Comparison of ENCODE assay signal across 14 mouse cellular contexts in the genomic region with DNA sequence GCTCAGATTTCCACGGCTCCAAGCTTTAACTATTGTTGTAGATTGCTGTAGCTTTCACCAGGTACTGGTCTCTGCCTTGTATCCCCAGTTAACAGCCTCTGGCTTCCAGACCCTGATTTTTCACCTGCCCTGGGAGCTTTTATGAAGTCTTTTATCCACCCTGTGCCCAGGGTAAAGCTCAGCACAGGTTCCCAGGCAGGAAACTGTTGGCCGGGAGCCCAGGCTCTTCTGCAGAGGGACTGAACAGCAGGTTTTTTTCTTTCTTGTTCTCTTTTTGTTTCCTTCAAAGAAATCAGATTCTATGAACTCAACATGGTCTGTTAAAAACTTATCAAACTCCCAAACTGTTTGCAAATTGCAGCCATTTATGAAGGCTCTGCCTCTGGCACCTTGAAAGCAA. TPM values are rescaled to one million over a fixed set of nuclear protein-coding genes. Genes with fewer than 3 reads are reported as not detected.
DNase-seq lines count a peak whose midpoint lies in the region; ATAC-seq and TF ChIP-seq lines count a peak whose summit lies in the region.
"Had no signal": no experiment of that assay in that cellular context is flagged by ENCODE, and none has a peak within 500 bp of the region (broad histone marks: within the 10 kb centered on the region; RNA-seq: fewer than 3 reads in every experiment).

No protein-coding gene starts in this region.

- no peak for DNase-seq in heart, adult 8-10 months (ENCODE audit: low spot score)
- peak; percentile 50 for DNase-seq in midbrain, embryonic 14.5 days
- no peak for DNase-seq in midbrain, embryonic 11.5 days (ENCODE audit: low spot score, missing footprints)
- DNase-seq in kidney, adult 18-20 months, result peak; percentile 37
- peak; percentile 61 for DNase-seq in limb, embryonic 14.5 days (ENCODE audit: low spot score)
- no peak for DNase-seq in layer of hippocampus, postnatal 10 days (ENCODE audit: low spot score in 2 of 2)
- no peak for DNase-seq in embryo, embryonic 11 days
- DNase-seq: right cerebral cortex, postnatal 25 days; thymus, postnatal 14 days had no signal

- peaks cover 21% of the 10 kb centered on the region for H3K4me1 ChIP-seq in heart, embryonic 11.5 days (ENCODE audit: control insufficient read depth, insufficient read depth, low read length)
- peaks cover 9% of the 10 kb centered on the region for H3K4me1 ChIP-seq in midbrain, embryonic 14.5 days (ENCODE audit: control insufficient read depth, insufficient read depth, low read length)
- no peaks in the 10 kb centered on the region for H3K4me1 ChIP-seq in midbrain, embryonic 11.5 days (ENCODE audit: control insufficient read depth, insufficient read depth, low read length)
- peaks cover 15% of the 10 kb centered on the region for H3K4me1 ChIP-seq in limb, embryonic 14.5 days (ENCODE audit: control insufficient read depth, insufficient read depth, low read length)

- peak overlapping the region; percentile 65 for H3K27ac ChIP-seq in heart, embryonic 11.5 days (ENCODE audit: low read depth, low read length)
- no peak overlapping the region for H3K27ac ChIP-seq in midbrain, embryonic 14.5 days (replicated peaks; ENCODE audit: low read depth, low read length)
- no peak overlapping the region for H3K27ac ChIP-seq in midbrain, embryonic 11.5 days (ENCODE audit: low read depth, low read length)
- no peak overlapping the region for H3K27ac ChIP-seq in limb, embryonic 14.5 days (replicated peaks; ENCODE audit: low read depth, low read length)
- H3K27ac ChIP-seq: embryonic facial prominence, embryonic 15.5 days; kidney, postnatal 0 days had no signal

- no peaks in the 10 kb centered on the region for H3K27me3 ChIP-seq in heart, embryonic 11.5 days (ENCODE audit: control insufficient read depth, insufficient read depth, low read length)
- no peaks in the 10 kb centered on the region for H3K27me3 ChIP-seq in midbrain, embryonic 14.5 days (ENCODE audit: control insufficient read depth, insufficient read depth, low read length)
- H3K27me3 ChIP-seq in midbrain, embryonic 11.5 days (ENCODE audit: control insufficient read depth, insufficient read depth, low read length), result no peaks in the 10 kb centered on the region
- no peaks in the 10 kb centered on the region for H3K27me3 ChIP-seq in limb, embryonic 14.5 days (ENCODE audit: control insufficient read depth, insufficient read depth, low read length)
- H3K27me3 ChIP-seq: embryonic facial prominence, embryonic 15.5 days; megakaryocyte, embryonic 14.5 days had no signal

- 37% methylated on average over 2 of the region's 2 CpGs for WGBS in heart, embryonic 11.5 days (ENCODE audit: insufficient replicate concordance)
- WGBS in midbrain, embryonic 14.5 days, result 68% methylated on average over 2 of the region's 2 CpGs
- 79% methylated on average over 2 of the region's 2 CpGs for WGBS in midbrain, embryonic 11.5 days
- WGBS in limb, embryonic 14.5 days, result 15% methylated on average over 2 of the region's 2 CpGs

- no peaks in the 10 kb centered on the region for H3K36me3 ChIP-seq in heart, embryonic 11.5 days (ENCODE audit: control insufficient read depth, insufficient read depth, low read length)
- no peaks in the 10 kb centered on the region for H3K36me3 ChIP-seq in midbrain, embryonic 14.5 days (ENCODE audit: control insufficient read depth, insufficient read depth, low read length)
- no peaks in the 10 kb centered on the region for H3K36me3 ChIP-seq in midbrain, embryonic 11.5 days (ENCODE audit: control insufficient read depth, insufficient read depth, low read length)
- H3K36me3 ChIP-seq in limb, embryonic 14.5 days (ENCODE audit: control insufficient read depth, insufficient read depth, low read length), result no peaks in the 10 kb centered on the region
- H3K36me3 ChIP-seq: embryonic facial prominence, embryonic 15.5 days had no signal

- H3K4me3 ChIP-seq in heart, embryonic 11.5 days (ENCODE audit: low read depth, low read length), result no peak overlapping the region
- H3K4me3 ChIP-seq in midbrain, embryonic 14.5 days (replicated peaks; ENCODE audit: low read depth, low read length), result no peak overlapping the region
- H3K4me3 ChIP-seq in midbrain, embryonic 11.5 days (ENCODE audit: low read depth, low read length), result no peak overlapping the region
- H3K4me3 ChIP-seq in limb, embryonic 14.5 days (replicated peaks; ENCODE audit: low read length), result no peak overlapping the region
- H3K4me3 ChIP-seq: embryonic facial prominence, embryonic 15.5 days; megakaryocyte, embryonic 14.5 days had no signal

- no peak for ATAC-seq in heart, embryonic 11.5 days (replicated peaks; ENCODE audit: insufficient number of reproducible peaks, low FRiP score, low TSS enrichment)
- ATAC-seq in midbrain, embryonic 14.5 days (ENCODE audit: low FRiP score, low TSS enrichment), result no peak
- ATAC-seq in midbrain, embryonic 11.5 days (ENCODE audit: low FRiP score), result no peak
- ATAC-seq in limb, embryonic 14.5 days (ENCODE audit: low FRiP score, low read depth), result no peak; the same call in 1 of the 2 replicates

- H3K4me2 ChIP-seq in heart, embryonic 11.5 days, result no peak overlapping the region
- no peak overlapping the region for H3K4me2 ChIP-seq in midbrain, embryonic 14.5 days (ENCODE audit: low read length)
- no peak overlapping the region for H3K4me2 ChIP-seq in midbrain, embryonic 11.5 days
- 0 out of 2 replicates have a peak overlapping the region, but pooled peaks have one; percentile 7 for H3K4me2 ChIP-seq in limb, embryonic 14.5 days (replicated peaks; ENCODE audit: low read depth, low read length, severe bottlenecking)
- H3K4me2 ChIP-seq: embryonic facial prominence, embryonic 15.5 days had no signal

- no peak for TF ChIP-seq POLR2A in limb, embryonic 14.5 days (IDR thresholded peaks at IDR 0.05; ENCODE audit: borderline replicate concordance, extremely low read depth, insufficient read depth, insufficient read length)

- H3K9ac ChIP-seq in heart, embryonic 11.5 days (ENCODE audit: low read depth, low read length), result no peak overlapping the region
- no peak overlapping the region for H3K9ac ChIP-seq in midbrain, embryonic 14.5 days (replicated peaks; ENCODE audit: low read length)
- no peak overlapping the region for H3K9ac ChIP-seq in midbrain, embryonic 11.5 days (ENCODE audit: low read length)
- H3K9ac ChIP-seq in limb, embryonic 14.5 days (ENCODE audit: low read depth, low read length, severe bottlenecking), result no peak overlapping the region
- H3K9ac ChIP-seq: embryonic facial prominence, embryonic 15.5 days had no signal

- H3K9me3 ChIP-seq in heart, embryonic 11.5 days (replicated peaks; ENCODE audit: control insufficient read depth, low read length), result no peaks in the 10 kb centered on the region
- no peaks in the 10 kb centered on the region for H3K9me3 ChIP-seq in midbrain, embryonic 14.5 days (ENCODE audit: control insufficient read depth, low read length)
- H3K9me3 ChIP-seq in midbrain, embryonic 11.5 days (ENCODE audit: control insufficient read depth, low read length), result no peaks in the 10 kb centered on the region
- H3K9me3 ChIP-seq in limb, embryonic 14.5 days (ENCODE audit: control insufficient read depth, low read length), result no peaks in the 10 kb centered on the region
- H3K9me3 ChIP-seq: embryonic facial prominence, embryonic 15.5 days had no signal

RNA-seq across cellular contexts. Expression of a gene that starts 55.8 kb away (rescaled TPM):
- 0.26 TPM in 1 of 2 replicates, not detected in the other for polyA plus RNA-seq in heart, embryonic 11.5 days (2014; fragmentation: Nextera tagmentation; extraction: Ambion mirVana)
- not detected for total RNA-seq in heart, adult 8-10 months (2022)
- polyA plus RNA-seq in midbrain, embryonic 14.5 days (2014; fragmentation: Nextera tagmentation; extraction: Ambion mirVana), result 0.47 and 0.55 TPM in 2 replicates
- polyA plus RNA-seq in midbrain, embryonic 11.5 days (2014; fragmentation: Nextera tagmentation; extraction: Ambion mirVana), result not detected in 2 replicates
- polyA plus RNA-seq in limb, embryonic 14.5 days (2012; rRNA removed), result 0.35 and 1.6 TPM in 2 replicates
- polyA plus RNA-seq in limb, embryonic 14.5 days (2014; fragmentation: Nextera tagmentation; extraction: Ambion mirVana), result not detected in 2 replicates
- under 1 TPM in 1 of 2 experiments, not detected in 1; 0.58 TPM for total RNA-seq in layer of hippocampus, postnatal 10 days (2021)
- polyA plus RNA-seq: embryonic facial prominence, embryonic 15.5 days; neural tube, embryonic 11.5 days had no signal

RNA-seq across cellular contexts. Expression of a gene that starts 56.4 kb away (rescaled TPM):
- 15.7 and 16.9 TPM in 2 replicates for polyA plus RNA-seq in heart, embryonic 11.5 days (2014; fragmentation: Nextera tagmentation; extraction: Ambion mirVana)
- total RNA-seq in heart, adult 8-10 months (2022), result 10 to 100 TPM; 28.2 to 38.1 (median 33.4) TPM
- polyA plus RNA-seq in midbrain, embryonic 14.5 days (2014; fragmentation: Nextera tagmentation; extraction: Ambion mirVana), result 7.6 and 9.3 TPM in 2 replicates
- polyA plus RNA-seq in midbrain, embryonic 11.5 days (2014; fragmentation: Nextera tagmentation; extraction: Ambion mirVana), result 3.3 and 4.5 TPM in 2 replicates
- polyA plus RNA-seq in limb, embryonic 14.5 days (2012; rRNA removed), result 9.7 and 16.3 TPM in 2 replicates
- 9.0 and 10.0 TPM in 2 replicates for polyA plus RNA-seq in limb, embryonic 14.5 days (2014; fragmentation: Nextera tagmentation; extraction: Ambion mirVana)
- total RNA-seq in layer of hippocampus, postnatal 10 days (2021), result 100 to 1,000 TPM; 134 to 136 TPM

Comparison
In these comparisons a context has a peak if more than half of its experiments do, and no peak if none do; other contexts are left out.
1. DNase-seq: peak in midbrain, embryonic 14.5 days (single experiment), kidney, adult 18-20 months (single experiment) and limb, embryonic 14.5 days (single experiment); none in heart, adult 8-10 months (single experiment), midbrain, embryonic 11.5 days (single experiment), layer of hippocampus, postnatal 10 days (0 of 2) and embryo, embryonic 11 days (single experiment).